Mouse (Mus musculus) lung, embryonic 15.5 days (tissue): ENCODE measurements at regions not wholly inside any gene's neighbourhood (a gene's known extent, or its start where the extent isn't known, plus 50 kb on each side); places are given as distances from the start of the nearest gene placed in this dataset.

Experiments
- ATAC-seq: fragments of 200-750 bp; cut with Nextera tagmentation; 2 replicates; pipeline ENCODE4 v1.8.0; 2017; ENCODE audit warnings: moderate number of reproducible peaks, borderline replicate concordance; ENCODE audit not compliant: low FRiP score, low TSS enrichment; ENCODE audit errors: extremely low read depth
- H3K27ac ChIP-seq: fragments of 300-500 bp; sonication (generic); 2 replicates; pipeline ENCODE4 v1.5.1; 2015; ENCODE audit warnings: moderate library complexity, mild to moderate bottlenecking, inconsistent platforms
- H3K27me3 ChIP-seq: fragments of 300-500 bp; sonication (generic); 2 replicates; pipeline ENCODE4 v1.6.1; 2015; ENCODE audit warnings: inconsistent platforms
- H3K36me3 ChIP-seq: fragments of 300-500 bp; sonication (generic); 2 replicates; pipeline ENCODE4 v1.6.1; 2015; ENCODE audit warnings: inconsistent platforms
- H3K4me1 ChIP-seq: fragments of 300-500 bp; sonication (generic); 2 replicates; pipeline ENCODE4 v1.6.1; 2015; ENCODE audit warnings: inconsistent platforms
- H3K4me2 ChIP-seq: fragments of 300-500 bp; sonication (generic); 2 replicates; pipeline ENCODE4 v1.6.1; 2015; ENCODE audit warnings: inconsistent platforms, mild to moderate bottlenecking, moderate library complexity
- H3K4me3 ChIP-seq: fragments of 300-500 bp; sonication (generic); 2 replicates; pipeline ENCODE4 v1.5.1; 2015; ENCODE audit warnings: mild to moderate bottlenecking, inconsistent platforms
- H3K9ac ChIP-seq: fragments of 300-500 bp; sonication (generic); 2 replicates; pipeline ENCODE4 v1.6.1; 2015; ENCODE audit warnings: inconsistent platforms
- H3K9me3 ChIP-seq: fragments of 300-500 bp; sonication (generic); 2 replicates; pipeline ENCODE4 v1.6.1; 2016; ENCODE audit warnings: inconsistent platforms
- WGBS: fragments of 180-500 bp; shearing (Covaris S2); methylation state at CpG from one replicate; pipeline ENCODE4 v1.1.7; 2015; 5-methylcytosine and 5-hydroxymethylcytosine counted together

DNA sequence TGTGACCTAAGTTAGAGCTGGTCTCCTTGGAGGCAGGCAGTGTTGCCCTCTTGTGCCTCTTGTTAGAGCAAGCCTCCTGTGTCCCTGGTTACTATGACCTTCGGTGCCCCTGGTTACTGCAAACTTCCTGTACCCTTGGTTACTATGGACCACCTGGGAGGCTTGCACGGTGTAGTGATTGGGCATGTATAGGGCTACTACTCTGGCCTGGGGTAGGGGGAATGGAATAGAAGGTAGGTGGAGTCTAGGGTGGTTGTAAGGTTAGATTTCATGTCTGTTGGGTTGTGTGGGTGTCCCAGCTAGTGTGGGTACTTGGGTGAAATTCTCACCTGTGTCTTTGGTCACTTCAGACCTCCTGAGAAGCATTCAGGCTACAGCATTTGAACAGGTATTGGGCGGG, 141.7 kb upstream of the Wdr75 start:
- Histone ChIP-seq H3K4me3 (no peak overlapping the region), H3K27ac (no peak overlapping the region), H3K4me2 (no peak overlapping the region), H3K9ac (no peak overlapping the region), H3K4me1 (no peaks in the 10 kb centered on the region), H3K9me3 (no peaks in the 10 kb centered on the region), H3K36me3 (no peaks in the 10 kb centered on the region), H3K27me3 (no peaks in the 10 kb centered on the region)
- 83% methylated on average over 3 of the region's 3 CpGs for WGBS
- no peak for ATAC-seq

DNA sequence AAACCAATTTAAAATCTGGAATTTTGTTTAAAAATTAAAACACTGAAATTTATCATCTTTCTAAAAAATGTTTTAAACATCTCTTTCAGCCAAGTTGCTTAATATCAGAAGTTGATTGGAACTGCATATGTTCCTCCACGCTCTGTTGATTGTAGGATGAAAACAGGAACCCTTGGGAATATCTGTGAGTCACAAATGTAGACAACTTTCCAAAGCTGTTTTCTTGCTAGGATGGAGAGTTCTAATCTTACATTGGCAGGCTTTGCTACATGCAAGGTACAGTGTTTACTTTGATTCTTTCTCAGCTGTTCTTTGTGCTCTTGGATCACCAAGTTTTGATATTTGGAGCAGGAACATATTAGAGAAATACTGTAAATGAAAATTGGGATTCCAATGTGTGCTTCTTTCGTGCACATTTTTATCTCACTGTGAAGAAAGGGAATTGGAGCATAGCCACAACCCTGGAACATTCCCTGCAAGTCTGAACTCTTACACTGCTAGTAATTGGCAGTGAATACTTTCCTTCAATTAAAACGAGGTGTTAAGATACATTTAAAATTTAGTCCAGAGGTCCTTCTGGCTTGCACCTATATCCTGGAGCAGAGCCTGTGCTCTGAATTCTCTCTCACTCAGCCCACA, 131.0 kb upstream of the Wdr75 start:
- H3K4me3 ChIP-seq: no peak overlapping the region
- no peaks in the 10 kb centered on the region for H3K36me3 ChIP-seq
- no peak overlapping the region for H3K27ac ChIP-seq
- H3K4me2 ChIP-seq: no peak overlapping the region
- WGBS: 49% methylated on average over 3 of the region's 3 CpGs
- H3K4me1 ChIP-seq: no peaks in the 10 kb centered on the region
- H3K9me3 ChIP-seq: no peaks in the 10 kb centered on the region
- no peak for ATAC-seq
- H3K27me3 ChIP-seq: no peaks in the 10 kb centered on the region
- H3K9ac ChIP-seq: no peak overlapping the region

DNA sequence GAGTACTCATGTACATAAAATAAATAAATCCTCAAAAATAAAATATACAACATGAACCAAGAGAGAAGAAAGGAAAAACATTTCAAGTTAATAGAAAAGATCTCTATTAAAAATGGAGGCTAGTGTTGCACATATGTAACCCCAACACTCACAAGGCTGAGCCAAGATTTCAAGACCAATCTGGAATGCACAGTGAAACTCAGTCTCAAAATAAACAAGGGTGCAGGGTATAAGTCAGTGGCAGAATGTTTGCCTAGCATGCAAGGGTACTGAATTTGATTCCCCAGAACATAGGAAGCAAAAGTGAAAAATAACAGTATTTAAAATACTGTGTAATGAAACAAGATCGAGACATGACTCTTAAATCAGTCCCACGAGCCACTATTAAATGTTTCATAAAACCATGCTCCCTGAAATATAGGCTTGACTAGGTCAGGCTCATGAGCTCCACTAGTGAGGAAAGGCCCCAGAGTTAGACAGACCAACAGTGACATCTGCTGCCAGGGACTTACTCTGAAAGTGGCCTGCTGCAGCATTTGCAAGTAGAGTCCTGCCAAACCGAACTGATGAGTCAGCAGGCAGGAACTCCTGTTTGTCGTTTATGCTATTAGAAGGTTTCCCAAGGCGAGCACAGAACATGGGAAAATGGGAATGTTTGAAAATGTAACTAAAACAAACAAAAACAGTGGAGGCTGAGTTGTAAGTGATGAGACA, 122.4 kb upstream of the Wdr75 start:
- Histone ChIP-seq H3K36me3 (no peaks in the 10 kb centered on the region), H3K4me3 (no peak overlapping the region), H3K9me3 (no peaks in the 10 kb centered on the region), H3K4me1 (no peaks in the 10 kb centered on the region), H3K27ac (peak overlapping the region; percentile 70), H3K27me3 (no peaks in the 10 kb centered on the region), H3K9ac (no peak overlapping the region), H3K4me2 (no peak overlapping the region)
- ATAC-seq: peak; percentile 91
- WGBS: 22% methylated on average over 5 of the region's 5 CpGs

DNA sequence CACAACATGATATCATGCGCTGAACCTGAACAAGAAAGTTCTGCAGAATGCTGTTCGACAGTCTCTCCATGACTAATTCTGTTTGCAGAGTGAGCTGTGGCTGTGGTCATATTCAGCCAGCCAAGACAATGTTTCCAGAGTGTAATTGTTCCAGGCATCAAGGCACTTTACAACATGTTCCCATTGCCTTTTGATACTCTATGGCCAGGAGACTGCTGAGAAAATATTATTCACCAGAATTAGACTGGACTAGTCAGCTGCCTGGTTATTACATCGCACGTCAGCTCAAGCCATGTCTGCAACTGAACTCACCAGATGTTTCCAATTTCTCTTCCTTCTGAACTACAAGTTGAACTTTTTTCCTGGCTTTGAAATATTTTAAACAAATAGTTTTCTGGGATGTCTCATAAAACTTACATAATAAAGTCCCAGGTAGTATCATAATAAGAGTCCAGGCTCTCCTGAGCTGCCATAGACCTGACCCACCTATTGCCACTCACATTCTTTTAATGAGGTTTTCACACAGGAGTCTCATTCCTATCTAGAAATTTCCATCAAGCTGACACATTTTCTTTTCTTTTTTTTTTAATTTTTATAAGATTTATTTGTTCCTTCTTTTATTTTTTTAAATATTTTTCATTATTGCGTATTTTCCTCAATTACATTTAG, 119.1 kb upstream of the Wdr75 start:
- Histone ChIP-seq H3K27me3 (no peaks in the 10 kb centered on the region), H3K27ac (peak overlapping the region; percentile 53), H3K4me1 (0 out of 2 replicates have a peak, but pooled peaks cover 2% of the 10 kb centered on the region), H3K36me3 (no peaks in the 10 kb centered on the region), H3K4me2 (no peak overlapping the region), H3K4me3 (no peak overlapping the region), H3K9me3 (no peaks in the 10 kb centered on the region), H3K9ac (no peak overlapping the region)
- 56% methylated on average over 5 of the region's 5 CpGs for WGBS
- ATAC-seq: no peak

DNA sequence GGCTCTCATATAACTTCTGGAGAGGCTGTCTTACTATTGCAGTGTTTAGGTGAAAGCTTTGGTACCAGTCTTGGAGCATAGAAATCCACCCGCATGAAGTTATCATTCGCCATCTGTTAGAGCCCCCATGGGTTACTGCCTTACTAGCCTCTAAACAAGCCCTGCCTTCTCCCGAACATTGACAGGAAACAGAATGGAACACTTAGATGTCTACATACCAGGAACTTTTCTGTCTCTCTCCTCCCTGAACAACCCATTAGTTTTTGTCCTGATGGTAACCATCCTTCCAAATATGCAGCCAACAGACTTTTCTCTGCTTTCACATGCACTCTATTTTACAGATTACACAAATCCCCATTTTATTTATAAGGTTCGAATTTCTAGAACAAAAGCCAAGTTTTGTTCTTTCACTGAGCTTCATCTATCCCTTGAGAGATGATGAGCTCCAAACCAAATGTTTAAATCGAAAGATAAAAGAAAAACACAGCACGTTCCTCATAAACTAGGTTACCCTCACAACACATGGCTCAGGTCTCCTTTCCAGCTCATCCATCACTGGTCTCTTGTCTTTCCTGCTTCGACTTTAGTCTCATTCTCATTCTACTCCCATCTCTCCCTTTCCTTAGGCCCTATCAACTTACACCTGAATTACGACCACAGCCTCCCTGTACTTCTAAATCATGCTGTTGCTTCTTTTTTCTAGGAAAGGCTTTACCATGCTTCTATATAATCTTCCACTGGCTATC, 114.8 kb upstream of the Wdr75 start:
- Histone ChIP-seq H3K27ac (peak overlapping the region; percentile 33), H3K9me3 (no peaks in the 10 kb centered on the region; the same call in 1 of the 2 replicates), H3K27me3 (no peaks in the 10 kb centered on the region), H3K4me3 (no peak overlapping the region), H3K4me2 (no peak overlapping the region), H3K36me3 (no peaks in the 10 kb centered on the region), H3K4me1 (0 out of 2 replicates have a peak, but pooled peaks cover 2% of the 10 kb centered on the region), H3K9ac (no peak overlapping the region)
- 47% methylated on average over 8 of the region's 8 CpGs for WGBS
- ATAC-seq: peak; percentile 62; the same call in 1 of the 2 replicates

DNA sequence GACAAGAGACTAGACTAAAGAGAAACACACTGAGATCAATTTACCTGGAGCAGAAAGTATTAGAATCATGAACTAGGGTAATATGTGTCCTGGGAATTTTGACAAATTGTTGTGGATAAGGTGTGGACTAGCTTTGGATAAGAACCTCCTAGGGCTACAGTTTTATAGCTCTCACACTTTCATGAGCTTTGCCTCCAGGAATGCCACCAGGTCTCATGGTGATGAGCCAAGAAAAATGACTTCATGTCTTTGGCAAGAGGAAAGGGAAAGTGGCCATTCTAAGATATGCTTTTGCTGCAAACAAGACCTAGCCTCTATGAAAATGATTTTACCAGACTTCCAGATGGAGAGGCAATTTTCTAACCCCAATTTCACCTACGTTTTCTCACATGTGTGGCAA, 94.1 kb upstream of the Wdr75 start:
- H3K9me3 ChIP-seq: no peaks in the 10 kb centered on the region
- ATAC-seq: no peak
- no peaks in the 10 kb centered on the region for H3K27me3 ChIP-seq
- no peak overlapping the region for H3K27ac ChIP-seq
- 0 out of 2 replicates have a peak, but pooled peaks cover 3% of the 10 kb centered on the region for H3K4me1 ChIP-seq
- H3K9ac ChIP-seq: no peak overlapping the region
- no peak overlapping the region for H3K4me3 ChIP-seq
- no peaks in the 10 kb centered on the region for H3K36me3 ChIP-seq
- 31% methylated on average over 1 of the region's 1 CpGs for WGBS
- no peak overlapping the region for H3K4me2 ChIP-seq

GRCm38 (mm10) chr1:45701516-45701915, 93.5 kb upstream of the Wdr75 start:
- H3K4me1 ChIP-seq: 0 out of 2 replicates have a peak, but pooled peaks cover 3% of the 10 kb centered on the region
- H3K27me3 ChIP-seq: no peaks in the 10 kb centered on the region
- WGBS: 63% methylated on average over 1 of the region's 1 CpGs
- no peak for ATAC-seq
- H3K9me3 ChIP-seq: no peaks in the 10 kb centered on the region
- H3K27ac ChIP-seq: no peak overlapping the region
- H3K4me3 ChIP-seq: no peak overlapping the region
- H3K36me3 ChIP-seq: no peaks in the 10 kb centered on the region
- H3K9ac ChIP-seq: no peak overlapping the region
- no peak overlapping the region for H3K4me2 ChIP-seq

DNA sequence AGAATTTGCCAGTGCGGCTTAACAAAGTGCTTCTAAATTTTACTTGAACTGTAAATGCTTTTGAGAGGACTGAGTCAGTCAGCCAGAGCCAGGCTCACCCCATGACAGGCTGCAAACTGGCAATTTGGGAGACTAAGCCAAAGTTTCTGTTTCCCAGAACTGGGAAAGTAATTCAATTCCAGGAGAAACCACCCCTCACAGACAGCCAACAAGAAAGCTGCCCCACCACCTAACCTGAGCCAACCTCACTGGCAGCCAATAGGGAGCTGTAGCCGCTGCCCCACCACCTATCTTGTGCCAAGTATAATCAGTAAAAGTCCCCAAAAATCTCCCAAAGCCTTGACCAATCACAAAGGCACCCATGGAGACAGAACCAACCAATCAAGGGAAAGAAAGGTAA, 71.6 kb upstream of the Wdr75 start:
- WGBS: 93% methylated on average over 2 of the region's 2 CpGs
- no peaks in the 10 kb centered on the region for H3K4me1 ChIP-seq
- no peak overlapping the region for H3K27ac ChIP-seq
- no peak overlapping the region for H3K4me2 ChIP-seq
- H3K9ac ChIP-seq: no peak overlapping the region
- ATAC-seq: no peak
- no peaks in the 10 kb centered on the region for H3K27me3 ChIP-seq
- no peak overlapping the region for H3K4me3 ChIP-seq
- H3K36me3 ChIP-seq: no peaks in the 10 kb centered on the region
- no peaks in the 10 kb centered on the region for H3K9me3 ChIP-seq

GRCm38 (mm10) chr1:45732958-45733357, 62.0 kb upstream of the Wdr75 start:
- H3K36me3 ChIP-seq: no peaks in the 10 kb centered on the region
- H3K4me1 ChIP-seq: no peaks in the 10 kb centered on the region
- H3K9ac ChIP-seq: no peak overlapping the region
- WGBS: 84% methylated on average over 3 of the region's 3 CpGs
- H3K27me3 ChIP-seq: no peaks in the 10 kb centered on the region
- no peak overlapping the region for H3K4me2 ChIP-seq
- ATAC-seq: no peak
- no peaks in the 10 kb centered on the region for H3K9me3 ChIP-seq
- no peak overlapping the region for H3K27ac ChIP-seq
- no peak overlapping the region for H3K4me3 ChIP-seq

GRCm38 (mm10) chr1:45745136-45745535, 49.8 kb upstream of the Wdr75 start:
- Histone ChIP-seq H3K9me3 (peaks cover 3% of the 10 kb centered on the region; the same call in 1 of the 2 replicates), H3K4me3 (no peak overlapping the region), H3K27ac (no peak overlapping the region), H3K27me3 (no peaks in the 10 kb centered on the region), H3K4me1 (no peaks in the 10 kb centered on the region), H3K36me3 (no peaks in the 10 kb centered on the region), H3K9ac (no peak overlapping the region), H3K4me2 (no peak overlapping the region)
- WGBS: 83% methylated on average over 1 of the region's 1 CpGs
- ATAC-seq: no peak
